20 mouse cellular contexts compared by ENCODE assay signal in the genomic region with DNA sequence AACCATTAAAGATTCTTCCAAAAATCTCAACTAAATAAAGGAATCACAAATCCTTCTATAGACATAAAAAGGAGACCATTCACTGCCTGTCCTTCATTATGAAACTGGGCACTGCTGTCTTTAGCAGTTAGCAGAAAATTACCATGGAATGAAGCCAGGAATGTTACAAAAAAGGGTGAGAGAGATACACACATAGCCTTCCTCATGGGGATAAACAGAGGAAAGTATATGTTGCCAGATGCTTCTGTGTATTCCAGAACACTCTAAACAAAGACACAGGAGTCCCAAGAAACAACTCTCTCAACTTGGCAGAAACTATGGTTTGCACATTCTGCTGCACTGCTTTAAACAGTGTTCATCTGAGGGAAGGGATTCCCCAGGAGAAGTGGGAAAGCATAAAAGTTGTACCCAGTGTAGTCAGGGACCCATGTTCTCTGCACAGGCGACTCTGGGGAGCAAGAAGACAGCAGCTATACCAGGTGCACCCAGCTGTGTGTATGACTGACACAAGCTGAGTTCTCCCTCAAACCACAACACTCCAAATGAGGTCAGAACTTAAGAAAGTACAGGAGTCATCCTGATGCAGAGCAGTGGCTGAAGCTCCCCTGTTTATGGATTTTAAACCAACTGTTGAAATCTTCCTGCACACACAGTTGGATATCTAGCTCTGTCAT. TPM values are rescaled to one million over a fixed set of nuclear protein-coding genes. Genes with fewer than 3 reads are reported as not detected.
DNase-seq lines count a peak whose midpoint lies in the region; ATAC-seq and TF ChIP-seq lines count a peak whose summit lies in the region.
"Had no signal": no experiment of that assay in that cellular context is flagged by ENCODE, and none has a peak within 500 bp of the region (broad histone marks: within the 10 kb centered on the region; RNA-seq: fewer than 3 reads in every experiment).

No protein-coding gene starts in this region.

- TF ChIP-seq EP300 in lung, postnatal 0 days (IDR thresholded peaks at IDR 0.05), result peak; percentile 43; the same call in 1 of the 2 replicates

- H3K27ac ChIP-seq in heart, embryonic 10.5 days, result no peak overlapping the region
- peak overlapping the region; percentile 1; the same call in 1 of the 2 replicates for H3K27ac ChIP-seq in lung, postnatal 0 days (ENCODE audit: low read length)
- H3K27ac ChIP-seq in cerebellum, adult 2 months (ENCODE audit: insufficient read depth, low read length), result no peak overlapping the region
- H3K27ac ChIP-seq: embryonic facial prominence, embryonic 13.5 days; forebrain, embryonic 12.5 days; heart, embryonic 13.5 days; kidney, postnatal 0 days; midbrain, embryonic 15.5 days; neural tube, embryonic 12.5 days had no signal

- H3K9me3 ChIP-seq in heart, embryonic 10.5 days, result no peaks in the 10 kb centered on the region
- no peaks in the 10 kb centered on the region for H3K9me3 ChIP-seq in lung, postnatal 0 days (ENCODE audit: low read length)
- H3K9me3 ChIP-seq: embryonic facial prominence, embryonic 13.5 days; forebrain, embryonic 12.5 days; G1E; heart, embryonic 13.5 days; neural tube, embryonic 12.5 days had no signal

- peaks cover 49% of the 10 kb centered on the region for H3K36me3 ChIP-seq in heart, embryonic 10.5 days
- no peaks in the 10 kb centered on the region for H3K36me3 ChIP-seq in lung, postnatal 0 days (ENCODE audit: insufficient read depth, low read length)
- H3K36me3 ChIP-seq: midbrain, embryonic 15.5 days had no signal

- H3K27me3 ChIP-seq in heart, embryonic 10.5 days (ENCODE audit: insufficient read depth, poor library complexity, severe bottlenecking), result no peaks in the 10 kb centered on the region
- no peaks in the 10 kb centered on the region for H3K27me3 ChIP-seq in lung, postnatal 0 days (replicated peaks; ENCODE audit: insufficient read depth, low read length)
- H3K27me3 ChIP-seq in cerebellum, adult 2 months (ENCODE audit: control insufficient read depth, insufficient read depth, low read length), result no peaks in the 10 kb centered on the region
- H3K27me3 ChIP-seq: embryonic facial prominence, embryonic 13.5 days; forebrain, embryonic 12.5 days; heart, embryonic 13.5 days; midbrain, embryonic 15.5 days; neural tube, embryonic 12.5 days had no signal

- peak; percentile 78 for ATAC-seq in lung, postnatal 0 days
- ATAC-seq: liver, postnatal 0 days; midbrain, embryonic 15.5 days had no signal

- H3K9ac ChIP-seq in lung, postnatal 0 days (replicated peaks; ENCODE audit: low read depth), result no peak overlapping the region
- H3K9ac ChIP-seq: embryonic facial prominence, embryonic 13.5 days; forebrain, embryonic 12.5 days; heart, embryonic 13.5 days; liver, postnatal 0 days; midbrain, embryonic 15.5 days; neural tube, embryonic 12.5 days had no signal

- WGBS in heart, embryonic 10.5 days, result 83% methylated on average over 1 of the region's 1 CpGs
- 52% methylated on average over 1 of the region's 1 CpGs for WGBS in lung, postnatal 0 days
- WGBS in cerebellum, adult 2 months, result 35% methylated on average over 1 of the region's 1 CpGs

- TF ChIP-seq POLR2A in cerebellum, adult 2 months (IDR thresholded peaks at IDR 0.05; ENCODE audit: borderline replicate concordance, insufficient read depth, low read length), result no peak

- peak; percentile 82 for DNase-seq in heart, adult 11 months
- no peak for DNase-seq in heart, embryonic 10.5 days (ENCODE audit: low spot score)
- peak; percentile 56 for DNase-seq in lung, postnatal 0 days (ENCODE audit: low spot score)
- no peak for DNase-seq in lung, postnatal 25 days (ENCODE audit: low spot score)
- DNase-seq in lung, postnatal 14 days, result peak; percentile 15
- DNase-seq in thymus, postnatal 36 days, result peak; percentile 15 to 32
- no peak for DNase-seq in cerebellum, adult 2 months
- DNase-seq: adrenal gland, postnatal 25 days; B cell, adult 2 months; cerebellum, postnatal 25 days; gastrocnemius, postnatal 14 days; liver, postnatal 0 days; retina, postnatal 1 day had no signal

- TF ChIP-seq CTCF in lung, postnatal 0 days (IDR thresholded peaks at IDR 0.05), result no peak
- TF ChIP-seq CTCF in cerebellum, adult 2 months (IDR thresholded peaks at IDR 0.05; ENCODE audit: borderline replicate concordance, insufficient read depth, low read depth, low read length), result no peak

- no peak overlapping the region for H3K4me3 ChIP-seq in heart, embryonic 10.5 days
- H3K4me3 ChIP-seq in lung, postnatal 0 days (ENCODE audit: low read depth, low read length), result no peak overlapping the region
- H3K4me3 ChIP-seq in cerebellum, adult 2 months (replicated peaks; ENCODE audit: insufficient read depth, low read depth, low read length), result no peak overlapping the region
- H3K4me3 ChIP-seq: embryonic facial prominence, embryonic 13.5 days; forebrain, embryonic 12.5 days; heart, embryonic 13.5 days; midbrain, embryonic 15.5 days; neural tube, embryonic 12.5 days had no signal

- no peak overlapping the region for H3K4me2 ChIP-seq in lung, postnatal 0 days (replicated peaks; ENCODE audit: low read depth, low read length)
- H3K4me2 ChIP-seq: embryonic facial prominence, embryonic 13.5 days; forebrain, embryonic 12.5 days; heart, embryonic 13.5 days; midbrain, embryonic 15.5 days; neural tube, embryonic 12.5 days had no signal

- H3K4me1 ChIP-seq in heart, embryonic 10.5 days, result no peaks in the 10 kb centered on the region
- H3K4me1 ChIP-seq in lung, postnatal 0 days (ENCODE audit: insufficient read depth, low read depth, low read length), result peaks cover 6% of the 10 kb centered on the region; the same call in 1 of the 2 replicates
- H3K4me1 ChIP-seq in cerebellum, adult 2 months (ENCODE audit: control insufficient read depth, insufficient read depth, low read length), result no peaks in the 10 kb centered on the region
- H3K4me1 ChIP-seq: midbrain, embryonic 15.5 days; neural tube, embryonic 12.5 days had no signal

RNA-seq across cellular contexts. Expression of a gene that starts 46.0 kb away (rescaled TPM):
- 60.2 and 63.1 TPM in 2 replicates for polyA plus RNA-seq in heart, embryonic 10.5 days (2016; fragmentation: Nextera tagmentation; extraction: Ambion mirVana)
- polyA plus RNA-seq in lung, postnatal 0 days (2015; fragmentation: Nextera tagmentation; extraction: Ambion mirVana), result 81.3 and 84.1 TPM in 2 replicates
- polyA plus RNA-seq in cerebellum, adult 2 months (2012; rRNA removed), result 19.9 and 22.2 TPM in 2 replicates

Comparison
In these comparisons a context has a peak if more than half of its experiments do, and no peak if none do; other contexts are left out.
1. DNase-seq: peak in heart, adult 11 months (single experiment), lung, postnatal 0 days (single experiment), lung, postnatal 14 days (single experiment) and thymus, postnatal 36 days (2 of 2); none in heart, embryonic 10.5 days (single experiment), lung, postnatal 25 days (single experiment) and cerebellum, adult 2 months (0 of 2).